Mouse (Mus musculus): ENCODE data around the gene Atf5.
A peak's percentile ranks its signal among the peaks of the same experiment; 100 is the strongest.

Gene Atf5

DNA sequence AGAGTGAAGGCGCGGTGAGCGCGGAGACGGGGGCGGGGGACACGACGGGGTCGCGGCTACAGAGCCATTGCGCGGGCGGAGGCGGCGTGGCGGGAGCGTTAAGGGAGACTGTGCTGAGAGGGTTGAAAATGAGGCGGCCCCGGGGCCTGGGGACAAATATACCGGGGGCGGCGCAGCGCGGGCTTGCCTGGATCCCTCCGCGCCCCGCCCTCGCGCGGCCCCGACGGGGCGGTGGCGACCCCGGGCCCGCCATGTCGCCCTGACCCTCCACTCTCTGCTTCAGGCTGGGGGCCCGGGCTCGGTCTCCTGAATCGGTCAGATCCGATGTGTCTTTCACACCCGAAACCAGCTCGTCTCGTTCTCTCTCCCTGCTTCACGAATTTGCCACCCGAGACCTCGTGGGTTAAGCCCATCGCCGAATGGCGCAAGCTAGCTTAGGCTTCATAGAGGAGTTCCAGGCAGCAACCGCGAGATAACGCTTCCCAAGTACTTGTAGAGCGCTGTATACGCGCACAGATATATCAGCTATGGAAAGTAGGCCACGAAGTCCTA lies at the start of gene Atf5:
Gene Atf5, minus strand, starts transcription at position 189 of the 552 bp plus-strand sequence.
- no peak for DNase-seq (ENCODE audit: low spot score)

DNA sequence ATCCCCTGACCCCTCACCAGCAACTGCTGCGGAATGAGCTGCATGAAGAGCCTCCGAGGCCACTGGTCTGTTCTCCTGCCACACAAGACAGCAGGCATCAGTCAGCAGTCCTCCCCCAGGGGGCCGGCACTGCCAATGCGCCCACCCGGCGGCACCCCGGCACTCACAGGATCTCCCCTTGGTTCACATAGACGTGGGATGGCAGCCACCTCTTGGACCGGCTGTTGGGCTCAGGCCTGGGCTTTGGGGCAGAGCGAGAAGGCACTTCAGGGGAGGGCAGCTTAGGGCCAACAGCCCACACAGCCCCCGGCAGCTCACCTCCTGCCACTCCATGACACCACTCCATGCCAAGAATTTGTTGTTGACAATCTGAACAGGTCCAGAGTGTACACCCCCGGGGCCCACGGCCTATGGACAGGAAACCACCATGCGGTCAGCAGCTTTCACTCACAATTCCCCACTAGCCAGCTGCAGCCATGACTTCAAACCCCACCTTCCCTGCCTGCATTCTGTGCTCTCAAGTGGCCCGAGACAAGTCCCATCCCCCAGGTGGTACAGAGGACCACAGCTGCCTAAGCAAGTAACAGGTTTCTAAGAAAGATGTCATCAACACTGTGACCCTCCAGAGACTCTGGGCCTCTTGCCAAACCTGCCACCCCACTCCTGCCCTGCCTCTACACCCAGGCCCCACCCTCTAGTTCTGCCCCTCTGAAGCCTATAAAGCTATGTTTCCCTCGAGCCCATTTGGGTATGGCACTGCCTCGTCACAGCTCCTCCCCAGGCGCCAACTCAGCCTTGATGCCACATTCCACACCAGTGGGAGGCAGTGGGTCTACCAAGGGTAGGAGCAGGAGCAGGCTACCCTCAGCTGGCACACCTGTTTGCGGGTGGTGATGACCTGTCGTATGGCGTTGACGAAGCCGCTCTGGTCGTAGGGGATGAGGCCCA lies 48.4 kb upstream of the Atf5 start:
- no peak for DNase-seq (ENCODE audit: low spot score)

DNA sequence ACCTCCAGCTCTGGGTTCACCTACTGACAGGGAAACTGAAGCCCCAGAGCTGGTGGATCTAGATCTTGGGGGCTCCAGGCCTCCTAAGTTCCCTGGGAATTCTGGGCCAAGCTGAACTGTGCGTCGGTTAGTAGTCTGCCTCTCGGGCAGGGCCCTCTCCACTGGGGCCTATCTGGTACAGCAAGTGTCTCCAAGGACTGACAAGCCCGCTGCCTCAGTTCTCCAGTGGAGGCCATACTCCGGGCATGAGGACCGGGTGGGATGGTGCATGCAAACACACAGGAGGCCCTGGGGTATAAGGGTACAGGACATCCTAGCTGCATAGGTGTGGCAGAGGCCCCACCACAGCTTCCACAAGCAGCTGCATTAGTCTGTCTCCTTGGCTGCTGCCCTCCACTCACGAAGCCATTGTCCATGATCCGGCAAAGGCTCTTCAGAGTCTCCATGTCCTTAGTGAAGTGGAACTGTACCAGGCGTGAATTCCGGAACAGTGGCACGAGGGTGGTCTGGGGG lies 47.6 kb upstream of the Atf5 start:
- no peak for DNase-seq (ENCODE audit: low spot score)

DNA sequence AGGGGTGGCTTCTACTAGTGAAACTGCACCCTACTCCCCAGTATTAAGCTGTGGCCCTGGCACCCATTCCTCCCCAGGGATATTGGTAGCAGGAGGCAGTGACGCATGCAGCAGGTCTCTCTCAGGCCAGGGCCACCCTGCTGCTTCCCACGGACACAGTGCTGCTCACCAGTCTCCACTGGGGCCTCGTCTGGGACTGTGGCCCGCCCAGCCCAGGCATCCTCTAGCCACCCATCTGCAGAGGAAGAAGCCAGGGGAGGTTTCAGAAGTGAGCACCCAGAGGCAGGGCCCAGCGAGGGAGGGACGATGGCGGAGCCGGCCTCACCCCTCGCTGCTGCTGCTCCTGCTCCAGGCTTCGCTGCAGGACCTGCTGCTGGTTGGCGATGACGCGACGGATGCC lies 46.8 kb upstream of the Atf5 start:
- DNase-seq (ENCODE audit: low spot score), result no peak

DNA sequence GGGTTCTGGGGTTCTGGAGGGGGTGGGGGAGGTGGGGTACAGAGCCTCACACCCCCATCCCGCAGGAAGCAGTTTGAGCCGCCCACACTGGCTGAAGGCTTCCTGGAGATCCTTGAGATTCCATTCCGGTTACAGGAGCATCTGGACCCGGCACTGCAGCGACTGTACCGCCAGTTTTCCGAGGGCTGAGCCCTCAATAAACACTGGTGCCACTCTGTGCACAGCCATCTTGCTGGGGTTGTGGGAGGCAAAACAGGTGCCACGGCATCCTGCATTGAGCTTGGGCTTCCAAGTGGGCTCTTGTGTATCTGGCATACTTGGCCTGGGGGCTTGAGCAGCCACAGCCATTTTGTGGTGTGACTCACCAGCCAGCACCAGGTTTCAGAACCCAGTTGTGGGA lies 46.0 kb upstream of the Atf5 start:
- no peak for DNase-seq (ENCODE audit: low spot score)

DNA sequence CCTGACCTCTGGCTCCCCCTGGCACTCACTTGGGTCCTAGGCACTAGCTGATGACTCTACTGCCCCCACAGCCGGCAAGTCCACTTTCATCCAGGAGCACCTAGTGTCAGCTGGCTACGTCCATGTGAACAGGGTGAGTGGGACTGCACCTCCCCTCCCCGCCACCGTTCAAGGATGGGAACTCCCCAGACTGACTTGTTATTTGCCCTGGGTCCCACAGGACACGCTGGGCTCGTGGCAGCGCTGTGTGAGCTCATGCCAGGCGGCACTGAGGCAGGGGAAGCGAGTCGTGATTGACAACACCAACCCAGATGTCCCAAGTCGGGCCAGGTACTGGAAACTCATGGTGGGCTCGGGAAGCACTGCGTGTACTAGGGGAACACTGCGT lies 45.0 kb upstream of the Atf5 start:
- no peak for DNase-seq (ENCODE audit: low spot score)

DNA sequence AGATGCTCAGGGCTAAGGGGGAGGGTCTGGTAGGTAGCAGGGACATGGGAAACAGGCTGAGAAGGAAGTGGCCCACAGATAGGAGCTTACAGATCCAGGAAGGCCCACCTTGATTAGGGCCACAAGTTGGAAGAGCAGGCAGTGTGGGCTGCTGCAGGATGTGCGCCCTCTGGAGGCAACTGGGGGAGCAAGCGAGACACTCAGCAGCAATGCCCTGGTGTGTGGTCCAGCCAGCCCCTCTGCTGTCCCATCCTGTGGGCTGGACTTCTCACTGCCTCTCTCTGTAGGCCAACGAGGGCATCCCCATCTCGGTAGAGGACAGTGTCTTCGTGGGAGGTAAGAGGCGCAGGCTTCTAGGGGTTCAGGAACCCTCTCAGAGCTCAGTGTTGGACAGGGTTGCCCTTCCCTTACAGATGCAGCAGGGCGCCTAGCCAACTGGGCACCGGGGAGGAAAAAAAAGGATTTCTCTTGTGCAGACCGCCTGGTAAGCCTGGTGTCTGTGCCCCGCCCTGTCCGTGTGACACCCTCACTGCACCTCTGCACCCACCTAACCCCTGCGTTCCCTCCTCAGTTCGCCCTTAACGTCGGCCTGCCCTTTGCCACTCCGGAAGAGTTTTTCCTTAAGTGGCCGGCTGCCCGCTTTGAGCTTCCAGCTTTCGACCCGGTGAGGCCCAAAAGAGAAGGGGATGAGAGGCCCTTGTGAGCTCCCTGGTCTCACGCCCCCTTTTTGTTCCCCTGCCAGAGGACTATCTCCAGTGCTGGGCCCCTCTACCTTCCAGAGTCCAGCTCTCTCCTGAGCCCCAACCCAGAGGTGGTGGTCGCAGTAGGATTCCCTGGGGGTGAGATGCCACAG lies 44.3 kb upstream of the Atf5 start:
- no peak for DNase-seq (ENCODE audit: low spot score)

DNA sequence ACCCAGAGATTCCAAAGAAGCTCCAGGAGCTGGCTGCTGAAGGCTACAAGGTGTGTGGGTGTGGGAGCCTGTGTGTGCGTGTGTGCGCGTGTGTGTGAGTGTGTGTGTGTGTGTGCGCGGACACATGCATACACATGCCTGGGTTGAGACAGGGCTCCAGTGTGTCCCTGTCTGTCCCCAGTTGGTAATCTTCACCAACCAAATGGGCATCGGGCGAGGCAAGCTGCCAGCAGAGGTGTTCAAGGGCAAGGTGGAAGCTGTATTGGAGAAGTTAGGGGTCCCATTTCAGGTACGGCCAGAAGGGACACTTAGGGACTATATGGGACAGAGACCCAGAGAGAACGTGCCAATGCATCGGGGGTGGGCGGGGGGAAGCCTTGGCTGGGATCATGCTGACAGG lies 43.4 kb upstream of the Atf5 start:
- no peak for DNase-seq (ENCODE audit: low spot score)

DNA sequence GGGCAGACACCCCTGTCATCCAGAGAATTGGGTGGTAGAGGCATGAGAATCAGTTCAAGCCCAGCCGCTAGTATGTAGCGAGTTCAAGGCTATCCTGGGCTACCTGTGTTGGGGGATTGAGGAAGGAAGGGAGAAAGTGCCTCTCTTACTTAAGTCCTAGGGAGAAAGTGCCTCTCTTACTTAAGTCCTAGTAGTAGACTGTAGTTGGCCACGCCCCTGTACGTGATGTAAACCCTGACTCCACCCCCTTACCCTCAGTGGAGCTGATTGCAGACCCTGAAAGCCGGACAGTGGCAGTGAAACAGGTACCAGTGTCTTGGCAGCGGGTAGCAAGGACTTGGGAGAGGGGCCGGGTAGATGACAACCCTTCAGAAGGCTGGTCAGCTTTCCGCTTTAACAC lies 41.4 kb upstream of the Atf5 start:
- DNase-seq (ENCODE audit: low spot score), result no peak

DNA sequence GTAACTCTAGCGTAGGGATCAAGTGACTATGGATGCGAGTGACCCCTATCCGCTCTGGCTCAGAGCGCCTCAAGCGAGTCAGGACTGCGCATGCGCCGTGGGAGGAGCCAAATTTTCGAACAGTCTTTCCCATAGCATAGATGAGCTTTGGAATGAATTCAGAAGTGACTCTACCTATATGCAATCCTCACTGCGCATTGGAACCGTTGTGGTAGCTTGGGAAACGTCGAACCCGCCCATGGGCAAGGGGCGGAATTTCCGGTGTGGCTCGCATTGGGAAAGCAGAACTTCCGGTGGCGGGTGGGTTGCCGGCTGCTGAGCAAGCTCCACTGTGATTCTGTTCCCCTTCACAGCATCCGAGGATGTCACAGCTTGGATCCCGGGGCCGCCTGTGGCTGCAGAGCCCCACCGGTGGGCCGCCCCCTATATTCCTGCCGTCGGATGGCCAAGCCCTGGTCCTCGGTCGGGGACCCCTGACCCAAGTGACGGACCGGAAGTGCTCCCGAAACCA lies 40.6 kb upstream of the Atf5 start, which contains the start of gene Pnkp:
Gene Pnkp, plus strand, starts transcription at position 98 of the 511 bp plus-strand sequence.
- peak; percentile 94 for DNase-seq (ENCODE audit: low spot score)

DNA sequence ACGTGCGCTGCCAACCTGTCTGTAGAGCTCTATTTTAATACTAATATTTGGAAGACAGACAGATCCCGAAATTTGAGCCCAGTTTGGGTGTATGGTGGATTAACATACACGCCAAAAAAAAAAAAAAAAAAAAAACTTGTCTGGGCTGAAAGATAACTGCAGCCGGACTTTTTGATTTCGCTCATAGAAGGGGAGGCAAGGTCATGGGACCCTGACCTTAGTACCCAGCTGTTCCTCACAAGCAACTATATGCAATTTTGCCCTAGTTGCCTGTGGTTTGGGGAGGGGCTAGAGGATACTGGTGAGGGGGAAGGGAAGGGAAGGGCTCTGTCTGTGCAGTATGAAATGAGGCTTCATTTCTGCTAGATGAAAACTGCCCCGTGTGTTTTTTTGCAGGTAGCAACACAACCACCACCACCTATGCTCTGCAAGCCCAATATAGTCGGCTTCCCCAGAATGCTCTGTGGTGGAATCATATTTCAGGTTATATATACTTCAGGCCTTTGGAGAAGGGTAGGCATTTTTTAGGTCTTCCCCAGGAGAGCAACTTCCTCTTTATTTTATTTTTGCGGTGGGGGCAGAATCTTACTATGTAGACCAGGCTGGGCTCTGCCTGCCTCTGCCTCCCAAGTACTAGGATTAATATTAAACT lies 39.9 kb upstream of the Atf5 start:
- DNase-seq (ENCODE audit: low spot score), result no peak

DNA sequence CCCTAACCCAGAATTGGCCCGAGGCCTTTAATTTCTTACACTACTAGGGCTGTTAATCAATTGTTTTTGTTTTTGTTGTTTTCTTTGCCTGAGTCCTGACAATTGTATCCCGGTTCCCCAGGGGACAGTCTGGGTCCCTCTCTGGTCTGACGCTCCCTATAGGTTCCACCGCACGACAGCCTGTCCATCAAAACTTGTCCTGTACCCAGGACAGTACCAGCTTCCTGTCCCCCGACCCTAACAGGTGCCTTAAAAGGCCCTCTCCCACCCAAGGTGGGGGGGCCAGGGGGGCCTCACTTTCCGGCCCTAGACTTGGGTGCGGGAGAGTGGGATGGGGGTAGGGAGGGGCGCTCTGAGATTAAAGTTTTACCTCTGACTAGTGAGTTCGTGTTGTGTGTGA lies 38.6 kb upstream of the Atf5 start:
- no peak for DNase-seq (ENCODE audit: low spot score)

DNA sequence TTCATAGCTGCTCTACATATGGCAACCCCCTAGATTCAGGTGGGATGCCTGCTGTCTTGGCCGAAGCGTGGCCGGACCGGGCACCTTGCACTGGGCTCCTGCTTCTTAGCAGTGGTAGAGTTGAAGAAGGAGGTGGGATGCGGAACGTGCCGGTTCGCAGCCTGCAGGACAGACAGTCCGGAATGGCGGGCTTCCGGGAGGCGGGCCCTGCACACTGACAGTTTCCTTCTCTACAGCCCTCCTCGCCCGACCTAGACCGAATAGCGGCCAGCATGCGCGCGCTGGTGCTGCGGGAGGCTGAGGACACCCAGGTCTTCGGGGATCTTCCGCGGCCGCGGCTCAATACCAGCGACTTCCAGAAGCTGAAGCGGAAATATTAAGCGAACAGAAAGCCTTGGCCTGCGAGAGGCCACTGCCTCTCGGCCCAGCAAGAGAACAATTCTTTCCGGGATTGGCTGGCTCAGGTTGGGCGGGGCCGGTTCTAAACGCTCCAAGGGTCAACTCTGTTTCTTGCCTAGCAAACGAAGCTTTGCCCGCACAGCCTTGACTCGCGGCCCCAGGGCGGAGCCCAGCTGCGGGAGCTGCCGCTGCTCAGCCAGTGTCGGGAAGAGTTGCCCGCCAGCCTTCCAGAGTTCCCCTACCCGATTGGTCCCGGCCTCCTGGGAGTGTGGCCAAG lies 38.0 kb upstream of the Atf5 start:
- peak; percentile 79 for DNase-seq (ENCODE audit: low spot score)

DNA sequence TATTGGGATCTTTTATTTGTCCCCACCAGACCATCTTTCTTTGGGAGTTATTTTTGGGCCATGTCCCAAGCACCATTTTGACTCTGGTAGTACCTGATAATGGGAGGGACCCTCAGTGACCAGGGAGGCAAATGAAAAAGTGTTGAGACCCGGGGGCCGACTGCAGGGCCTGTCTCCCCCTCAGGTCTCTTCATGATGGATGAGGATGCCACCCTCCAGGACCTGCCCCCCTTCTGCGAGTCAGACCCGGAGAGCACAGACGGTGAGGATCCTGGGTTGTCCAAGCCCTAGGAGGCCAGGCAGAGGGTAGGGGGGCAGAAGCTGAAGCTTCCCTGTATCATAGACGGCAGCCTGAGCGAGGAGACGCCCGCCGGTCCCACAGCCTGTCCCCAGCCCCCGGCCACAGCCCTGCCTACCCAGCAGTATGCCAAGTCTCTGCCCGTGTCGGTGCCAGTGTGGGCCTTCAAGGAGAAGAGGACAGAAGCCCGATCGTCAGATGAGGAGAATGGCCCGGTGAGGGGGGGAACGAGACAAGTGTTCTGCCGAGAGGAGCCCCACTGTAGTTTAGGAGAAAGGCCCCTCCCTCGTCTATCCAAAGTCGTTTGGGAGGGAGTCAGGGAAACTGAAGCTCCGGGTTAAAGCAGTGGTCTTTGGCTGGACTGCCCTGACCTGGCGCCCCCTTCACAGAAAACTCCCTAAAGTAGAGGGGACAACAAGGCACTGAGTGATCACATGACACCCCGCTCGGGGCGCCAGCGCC lies 37.3 kb upstream of the Atf5 start:
- DNase-seq (ENCODE audit: low spot score), result no peak

DNA sequence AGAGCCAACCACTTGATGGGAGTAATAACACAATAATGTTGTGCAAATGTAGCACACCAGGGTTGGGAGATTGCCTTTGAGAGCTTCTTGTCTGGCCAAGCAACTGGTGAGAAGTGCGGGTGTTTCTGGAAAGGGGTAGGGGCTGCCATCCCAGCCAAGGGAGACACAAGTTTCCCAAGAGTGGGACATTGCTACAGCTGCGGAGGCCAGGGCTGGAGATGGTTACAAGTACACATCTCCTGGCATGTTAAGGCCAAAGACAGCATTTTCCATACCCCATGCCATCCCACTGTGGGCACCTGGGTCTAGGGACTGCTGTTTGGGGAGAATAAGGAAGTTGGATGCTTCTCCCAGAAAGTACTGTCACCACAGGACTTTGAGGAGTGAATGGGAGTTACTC lies 36.6 kb upstream of the Atf5 start:
- DNase-seq (ENCODE audit: low spot score), result no peak

DNA sequence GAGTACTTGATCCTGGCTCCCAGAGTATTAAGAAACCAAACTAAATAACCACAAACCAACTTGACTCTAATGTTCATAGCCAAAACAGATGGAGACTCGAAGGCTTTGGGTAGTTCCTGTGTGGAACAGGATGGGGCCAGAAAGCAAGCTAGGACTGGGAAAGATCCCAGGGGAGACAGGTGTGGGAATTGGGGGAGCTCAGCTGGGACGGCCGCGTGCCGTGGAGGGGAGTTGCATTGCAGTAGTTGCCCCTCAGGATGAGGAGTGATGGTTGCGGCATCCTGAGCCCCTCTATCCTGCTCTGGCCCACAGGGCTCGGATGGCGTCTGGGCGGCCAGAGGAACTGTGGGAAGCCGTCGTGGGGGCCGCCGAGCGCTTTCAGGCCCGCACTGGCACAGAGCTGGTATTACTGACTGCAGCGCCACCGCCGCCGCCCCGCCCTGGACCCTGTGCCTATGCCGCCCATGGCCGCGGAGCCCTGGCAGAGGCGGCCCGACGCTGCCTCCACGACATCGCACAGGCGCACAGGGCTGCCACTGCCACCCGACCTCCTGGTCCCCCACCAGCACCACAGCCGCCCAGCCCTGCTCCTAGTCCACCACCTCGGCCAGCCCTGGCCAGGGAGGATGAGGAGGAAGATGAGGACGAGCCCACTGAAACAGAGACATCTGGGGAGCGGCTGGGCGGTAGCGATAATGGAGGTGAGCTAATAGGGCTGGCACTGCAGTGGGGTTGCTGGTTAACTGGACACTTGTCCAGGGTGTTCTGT lies 36.0 kb upstream of the Atf5 start:
- no peak for DNase-seq (ENCODE audit: low spot score)

DNA sequence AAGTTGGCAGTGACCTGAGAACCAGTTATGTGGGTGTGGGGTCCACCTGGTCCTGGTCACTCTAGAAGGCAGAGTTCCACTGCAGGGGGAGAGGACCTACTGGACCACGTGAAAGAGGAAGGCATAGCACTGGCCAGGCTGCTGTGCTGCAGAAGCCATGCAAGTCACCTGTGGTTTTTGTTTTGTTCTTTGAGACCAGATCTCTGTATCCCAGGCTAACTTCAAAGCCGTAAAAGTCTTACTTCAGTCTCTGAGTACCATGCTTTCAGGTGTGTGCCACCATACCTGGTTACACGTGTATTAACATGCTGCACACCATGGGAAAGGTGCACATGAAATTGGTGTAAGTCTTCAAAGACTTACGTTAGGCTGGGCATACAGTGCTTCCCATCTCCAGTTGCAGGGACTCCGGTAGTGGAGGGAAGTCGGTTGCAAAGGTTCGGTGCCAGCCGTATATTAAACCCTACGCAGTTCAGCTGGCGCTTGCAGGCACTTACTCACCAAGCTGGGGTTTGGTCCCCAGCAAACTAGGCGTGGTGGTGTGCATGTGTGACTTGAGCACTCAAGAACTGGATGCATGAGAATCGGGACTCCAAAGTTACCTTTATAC lies 35.3 kb upstream of the Atf5 start:
- DNase-seq (ENCODE audit: low spot score), result no peak

DNA sequence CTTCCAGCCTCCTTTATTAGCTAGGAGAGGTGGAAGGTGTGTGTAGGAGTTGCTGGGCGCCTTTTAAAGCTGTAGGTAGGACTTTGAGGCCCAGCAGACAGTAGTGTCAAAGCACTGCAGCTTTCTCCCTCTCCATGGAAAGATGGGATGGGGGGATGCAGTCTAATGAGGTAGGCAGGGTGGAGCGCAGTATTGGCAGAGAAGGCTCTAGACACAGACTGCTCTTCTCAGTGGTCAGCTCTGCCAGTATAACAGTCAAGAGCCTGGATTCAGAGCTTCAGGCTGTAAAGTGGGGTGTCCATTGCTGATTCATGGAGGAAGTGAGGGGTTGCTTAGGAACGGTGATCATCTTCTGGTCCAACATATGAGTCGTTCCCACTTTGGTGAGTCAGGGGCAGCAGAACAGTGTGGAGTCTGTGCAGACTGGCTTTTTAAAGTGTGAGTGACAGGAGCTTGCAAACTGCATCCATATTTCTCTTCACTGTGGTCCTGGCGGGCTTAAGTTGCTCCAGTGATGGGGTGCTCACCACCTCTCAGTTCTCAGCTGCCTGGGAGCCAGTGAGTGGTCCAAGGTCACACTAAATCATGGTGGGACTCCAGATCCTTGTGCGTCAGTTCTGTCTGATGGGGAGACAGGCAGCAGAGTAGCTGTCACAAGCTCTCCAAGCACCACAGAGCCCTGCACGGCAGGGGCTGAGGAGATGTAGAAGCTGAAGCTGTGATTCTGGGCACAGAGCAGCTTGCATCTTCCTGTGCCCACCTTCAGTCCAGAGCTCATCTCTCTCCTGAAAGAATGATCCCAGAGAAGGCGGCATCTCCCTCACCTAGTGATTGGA lies 34.5 kb upstream of the Atf5 start:
- no peak for DNase-seq (ENCODE audit: low spot score)
